Mouse (Mus musculus): Measurements from ENCODE around the gene Faim2.

Faim2 gene

DNA sequence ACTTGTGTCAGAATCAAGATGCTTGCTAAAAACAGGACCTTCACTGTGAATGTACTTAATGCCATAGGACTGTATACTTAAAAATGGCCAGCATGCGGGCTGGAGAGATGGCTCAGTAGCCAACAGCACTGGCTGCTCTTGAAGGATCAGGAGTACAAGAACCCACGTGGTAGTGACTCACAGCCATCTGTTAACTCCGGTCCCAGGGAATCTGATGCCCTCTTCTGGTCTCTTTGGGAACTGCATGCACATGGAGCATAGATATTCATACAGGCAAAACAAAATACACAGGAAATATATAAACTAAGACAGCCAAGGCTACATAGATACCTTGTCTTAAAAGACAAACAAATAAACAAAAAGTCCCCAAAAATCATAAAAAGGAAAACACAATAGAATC, 58.9 kb downstream of the Faim2 start:
- DNase-seq (ENCODE audit: low read depth, low spot score), result peak; percentile 78

DNA sequence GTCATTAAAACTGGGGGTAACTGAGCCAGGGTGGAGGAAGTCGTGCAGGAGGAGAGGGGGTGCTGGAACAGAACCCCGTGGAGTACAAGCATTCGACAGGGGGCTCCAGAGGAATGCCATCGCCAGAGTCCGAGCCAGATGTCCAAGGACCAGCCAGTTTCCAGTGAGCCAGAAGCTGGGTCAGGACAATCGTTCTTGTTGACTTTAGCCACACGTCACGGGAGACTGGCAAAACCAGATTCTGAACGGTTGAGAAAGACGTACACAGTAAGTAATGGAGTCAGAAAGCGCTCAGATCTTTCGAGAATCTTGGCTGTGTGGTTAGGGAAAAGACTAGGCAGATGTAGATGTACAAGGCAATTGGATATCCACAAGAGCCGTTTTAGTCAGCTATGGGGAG, 64.8 kb downstream of the Faim2 start:
- no peak for DNase-seq (ENCODE audit: low read depth, low spot score)

DNA sequence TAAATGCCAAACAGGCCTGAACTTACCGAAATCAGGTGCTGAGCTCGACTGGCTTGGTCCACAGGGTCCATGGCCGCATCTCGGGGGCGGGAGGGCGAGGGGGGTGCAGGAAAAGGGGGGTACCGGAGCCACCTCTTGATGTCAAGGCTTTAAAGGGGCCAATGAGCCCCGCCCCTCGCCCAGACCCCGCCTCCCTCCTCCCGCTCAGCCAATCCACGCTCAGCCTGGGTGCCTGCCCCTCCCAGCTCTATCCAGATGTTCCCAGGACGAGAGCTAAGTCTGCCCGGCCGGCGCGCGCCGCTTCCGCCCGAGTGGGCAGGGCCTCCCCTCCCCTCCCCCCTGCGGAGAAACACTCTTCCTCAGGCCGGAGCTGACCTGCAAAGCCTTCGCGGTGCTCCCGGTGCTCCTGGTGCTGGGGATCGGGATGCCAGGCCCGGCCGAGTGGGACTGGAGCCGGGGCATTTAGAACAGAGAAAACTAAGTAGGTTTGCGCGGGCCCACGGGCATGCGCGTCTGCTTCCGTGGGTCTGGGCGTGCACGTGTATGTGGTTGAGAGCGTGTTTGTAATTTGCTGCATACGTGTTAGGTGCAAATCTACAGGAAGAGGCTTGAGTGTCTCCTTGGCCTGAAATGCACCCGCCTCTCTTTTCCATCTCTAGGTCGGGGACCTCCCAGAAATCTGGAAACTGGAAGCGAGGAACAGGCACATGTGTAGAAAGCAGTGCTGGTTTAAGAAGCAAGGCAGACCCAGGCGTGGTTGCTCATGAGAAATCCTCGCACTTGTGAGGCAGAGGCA, 70.2 kb downstream of the Faim2 start, which contains the start of gene Nckap5l:
Gene Nckap5l, minus strand, starts transcription at position 143 of the 796 bp plus-strand sequence.
- DNase-seq (ENCODE audit: low read depth, low spot score), result peak; percentile 89

DNA sequence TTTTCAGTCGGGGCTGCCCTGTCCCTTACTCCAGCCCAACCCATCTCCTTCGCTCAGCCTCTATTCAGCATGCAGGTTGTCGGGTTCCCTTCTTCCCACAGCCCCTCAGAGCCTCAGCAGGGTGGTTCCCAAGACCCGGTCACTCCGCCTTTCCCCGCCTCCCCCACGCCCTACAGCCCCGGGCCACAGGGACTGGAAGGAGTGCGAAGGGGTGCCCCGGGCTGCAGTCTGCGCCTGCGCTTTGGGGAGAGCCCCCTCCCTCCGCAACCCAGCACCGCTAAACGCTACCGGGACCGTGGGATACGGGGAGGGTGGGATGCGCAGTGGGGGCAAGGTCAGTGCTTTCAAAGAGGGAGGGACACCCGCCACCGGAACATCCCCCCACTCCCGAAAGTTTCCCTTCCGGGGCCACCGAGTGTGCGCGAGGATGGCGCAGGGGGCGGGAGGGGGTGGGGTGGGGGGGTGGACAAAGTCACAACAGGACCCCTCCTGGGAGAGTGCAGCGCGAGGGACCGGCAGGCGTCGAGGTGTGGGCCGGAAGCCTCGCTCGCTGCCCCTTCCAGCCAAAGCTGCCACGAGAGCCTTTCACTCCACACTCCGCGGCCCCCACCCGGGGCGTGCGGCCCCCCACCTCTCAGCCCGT, 70.9 kb downstream of the Faim2 start:
- peak; percentile 45 for DNase-seq (ENCODE audit: low read depth, low spot score)

DNA sequence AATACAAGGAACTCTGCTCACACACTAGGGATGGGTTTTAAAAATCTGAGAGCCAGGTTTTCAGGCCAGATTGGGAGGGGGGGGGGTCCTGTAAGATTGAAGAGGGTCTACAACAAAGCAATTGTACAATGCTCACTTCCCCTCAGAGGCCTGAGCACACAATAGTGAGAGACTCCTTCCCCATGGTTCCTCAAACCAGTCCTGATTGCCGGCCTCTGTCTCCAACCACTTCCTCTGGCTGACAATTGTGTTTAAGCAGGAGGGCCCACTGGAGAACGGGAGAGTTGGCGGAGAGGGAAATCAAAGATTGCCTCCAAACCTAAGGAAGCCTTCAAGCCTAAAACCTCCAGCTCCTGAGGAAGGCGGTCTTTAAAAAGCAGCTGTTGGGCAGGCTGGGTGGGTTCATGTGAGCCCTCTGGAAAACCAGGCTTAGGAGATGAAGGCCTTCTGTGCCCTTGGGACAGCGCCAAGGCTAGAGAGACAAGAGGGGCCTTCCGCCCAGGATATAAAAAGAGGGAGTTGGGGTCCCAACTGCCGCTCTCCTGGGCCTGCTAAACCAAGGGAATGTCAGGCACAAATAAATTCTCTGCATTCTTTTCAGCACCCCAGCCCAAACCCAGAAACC, 71.5 kb downstream of the Faim2 start:
- no peak for DNase-seq (ENCODE audit: low read depth, low spot score)

DNA sequence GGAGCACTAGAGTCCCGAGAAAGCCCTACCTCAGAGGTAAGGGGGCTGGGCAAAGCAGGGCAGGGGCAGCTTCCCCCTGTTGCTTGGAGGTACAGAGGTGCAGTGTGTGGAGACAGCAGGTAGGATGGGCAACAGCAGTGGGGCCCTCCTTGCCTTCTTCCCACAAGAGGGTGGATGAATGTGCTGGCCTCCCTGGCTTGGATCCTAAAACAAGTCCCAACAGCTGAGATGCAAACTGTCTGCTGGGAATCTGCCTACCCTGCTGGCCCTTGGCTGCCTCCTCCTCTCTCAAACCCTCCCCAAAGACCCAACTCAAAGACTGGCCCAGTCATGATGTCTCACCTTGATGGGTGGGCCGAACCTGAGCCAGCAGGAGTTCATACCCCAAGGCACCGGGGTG, 72.5 kb downstream of the Faim2 start:
- DNase-seq (ENCODE audit: low read depth, low spot score), result no peak

DNA sequence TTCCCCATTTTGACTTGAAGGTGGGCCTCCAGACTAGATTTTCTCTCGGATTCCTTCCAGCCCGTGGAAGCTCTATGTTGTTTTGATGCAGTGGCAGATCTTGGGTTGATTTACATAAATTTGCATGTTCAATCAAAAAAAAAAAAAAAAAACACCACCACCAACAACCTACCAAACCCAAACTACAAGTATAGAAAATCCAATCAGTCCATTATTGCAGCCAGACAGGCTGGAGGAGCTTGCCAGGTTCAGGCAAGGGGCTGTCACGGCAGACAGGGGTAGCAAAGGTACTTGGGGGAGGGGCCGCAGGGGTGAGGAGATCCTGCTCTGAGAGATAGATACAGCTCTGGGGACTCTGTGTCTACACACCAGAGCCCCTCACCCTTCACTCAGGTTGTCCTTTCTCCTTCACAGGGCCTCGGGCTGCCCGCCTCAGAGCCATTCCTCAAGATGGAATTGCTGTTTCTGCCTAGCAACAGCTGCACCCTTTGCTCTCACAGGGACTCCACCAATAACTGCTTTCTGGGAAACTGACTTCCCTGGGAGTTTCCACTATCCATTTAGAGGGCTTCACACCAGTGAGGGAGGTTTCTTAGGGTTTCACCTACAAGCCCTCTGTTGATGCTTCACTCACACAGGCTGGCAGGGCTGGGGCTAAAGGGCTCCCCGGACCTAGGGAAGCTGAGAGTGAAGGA, 73.2 kb downstream of the Faim2 start:
- DNase-seq (ENCODE audit: low read depth, low spot score), result no peak

DNA sequence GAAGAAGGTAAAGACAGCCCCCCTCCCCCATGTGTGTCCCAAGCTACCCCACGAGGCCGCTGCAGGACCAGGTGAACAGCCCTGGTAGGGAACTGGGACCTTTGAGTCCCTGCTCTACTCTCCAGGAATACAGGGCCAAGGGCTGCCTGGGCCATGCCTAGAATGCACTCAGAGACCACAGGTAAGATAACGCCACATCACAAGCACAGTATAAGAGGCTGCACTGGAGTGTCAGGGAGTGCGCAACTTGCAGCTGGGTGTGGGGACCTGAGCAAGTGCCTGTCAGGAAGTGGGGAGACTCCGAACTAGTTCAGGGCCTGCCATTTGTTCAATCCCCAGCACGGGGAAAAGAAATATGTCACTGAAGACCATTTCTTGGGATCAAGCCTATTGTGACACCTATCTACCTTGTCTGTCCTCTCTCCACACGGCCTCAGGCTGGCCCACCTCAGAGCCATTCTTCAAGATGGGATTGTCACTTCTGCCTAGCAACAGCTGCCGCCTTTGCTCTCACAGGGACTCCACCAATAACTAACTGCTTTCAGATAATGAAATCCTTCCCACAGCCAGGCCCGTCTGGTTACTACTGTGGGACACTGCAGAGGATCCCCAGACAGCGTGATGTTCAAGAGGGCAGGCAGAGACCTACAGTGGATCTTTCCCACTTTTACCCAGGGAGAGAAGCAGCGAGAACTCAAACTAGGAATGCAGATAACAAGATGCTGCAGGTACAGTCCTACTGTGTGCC, 74.6 kb downstream of the Faim2 start:
- no peak for DNase-seq (ENCODE audit: low read depth, low spot score)

DNA sequence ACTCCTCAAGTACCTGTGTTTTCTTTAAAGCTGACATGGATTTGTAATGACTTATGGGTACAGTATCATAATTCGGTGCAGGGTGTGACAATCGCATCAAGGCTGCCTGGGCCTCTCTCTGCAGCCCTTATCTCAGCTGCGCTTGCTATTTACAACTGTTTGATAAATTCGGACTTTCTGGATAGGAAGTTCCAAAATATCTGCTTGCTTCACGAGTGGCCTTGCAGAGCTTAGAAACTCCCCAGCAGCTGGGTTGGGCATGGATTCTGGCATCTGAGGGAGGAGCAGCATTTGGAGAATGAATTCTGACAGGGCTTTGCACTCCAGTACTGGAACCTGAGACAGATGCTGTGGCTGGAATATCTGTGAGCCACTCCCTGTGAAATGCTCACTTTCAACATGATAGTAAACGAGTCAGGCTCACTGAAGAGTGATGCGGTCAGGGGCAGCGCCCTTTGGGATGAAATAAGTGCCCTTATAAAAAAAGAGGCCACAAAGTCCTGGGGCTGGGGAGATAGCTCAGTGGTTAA, 78.1 kb downstream of the Faim2 start:
- DNase-seq (ENCODE audit: low read depth, low spot score), result no peak

DNA sequence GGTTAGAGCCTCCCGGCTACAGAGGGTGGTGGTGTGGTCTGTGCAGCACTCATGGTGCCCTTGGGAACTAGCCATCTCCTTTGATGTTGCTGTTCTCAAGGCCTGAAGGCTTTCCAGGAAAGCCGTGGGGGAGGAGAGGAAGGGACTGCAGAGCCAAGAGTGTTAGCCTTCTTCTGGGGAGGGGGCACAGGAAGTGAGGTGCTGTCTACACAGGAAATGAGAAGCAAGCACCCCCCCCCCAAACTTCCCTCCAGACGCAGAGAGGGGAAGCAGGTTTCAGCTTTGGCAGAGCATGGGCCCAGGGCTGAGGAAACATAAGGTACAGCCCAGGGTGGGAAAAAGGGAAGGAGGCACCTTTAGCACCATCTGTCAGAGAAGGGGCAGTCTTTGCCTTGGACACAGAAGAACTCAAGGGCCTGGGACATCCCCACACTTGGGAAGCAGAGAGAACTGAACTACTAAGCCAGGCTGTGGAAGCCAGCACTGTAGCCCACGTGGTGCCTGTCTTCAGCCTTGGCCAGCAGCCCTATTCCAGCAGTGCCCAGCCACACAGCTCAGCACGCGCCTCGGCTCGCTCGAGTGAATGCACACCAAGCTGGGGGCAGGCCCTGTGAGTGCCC, 78.7 kb downstream of the Faim2 start:
- peak; percentile 40 for DNase-seq (ENCODE audit: low read depth, low spot score)
